30 mouse cellular contexts compared by ENCODE assay signal in genomic region chr9:42392927-42393326, GRCm38 (mm10). TPM values are rescaled to one million over a fixed set of nuclear protein-coding genes. Genes with fewer than 3 reads are reported as not detected.
DNase-seq lines count a peak whose midpoint lies in the region; ATAC-seq and TF ChIP-seq lines count a peak whose summit lies in the region.
"Had no signal": no experiment of that assay in that cellular context is flagged by ENCODE, and none has a peak within 500 bp of the region (broad histone marks: within the 10 kb centered on the region; RNA-seq: fewer than 3 reads in every experiment).

No protein-coding gene starts in this region.

- intact Hi-C loops in heart, postnatal 25 days (cut with DNase I), result loop anchor here (10.0 kb wide), 1 partner anchor 392 kb away; no protein-coding TSS in a partner anchor

- H3K4me1 ChIP-seq in stomach, postnatal 0 days (replicated peaks; ENCODE audit: control insufficient read depth, insufficient read depth), result no peaks in the 10 kb centered on the region
- H3K4me1 ChIP-seq: liver, embryonic 12.5 days had no signal

- no peak overlapping the region for H3K27ac ChIP-seq in stomach, postnatal 0 days (replicated peaks)
- H3K27ac ChIP-seq: embryonic facial prominence, embryonic 15.5 days; forebrain, embryonic 10.5 days; heart, adult 2 months; hindbrain, embryonic 14.5 days; layer of hippocampus, adult 2 months; limb, embryonic 13.5 days; liver, embryonic 12.5 days had no signal

- no peaks in the 10 kb centered on the region for H3K36me3 ChIP-seq in stomach, postnatal 0 days (ENCODE audit: control insufficient read depth, insufficient read depth, low read length)
- H3K36me3 ChIP-seq: embryonic facial prominence, embryonic 15.5 days; forebrain, embryonic 10.5 days; limb, embryonic 13.5 days; liver, embryonic 12.5 days had no signal

- H3K9me3 ChIP-seq in stomach, postnatal 0 days (ENCODE audit: control insufficient read depth, low read length), result no peaks in the 10 kb centered on the region
- H3K9me3 ChIP-seq: embryonic facial prominence, embryonic 15.5 days; forebrain, embryonic 10.5 days; limb, embryonic 13.5 days; liver, embryonic 12.5 days had no signal

- no peak for TF ChIP-seq EP300 in stomach, postnatal 0 days (optimal IDR thresholded peaks at IDR 0.05)

- WGBS in stomach, postnatal 0 days, result 54% methylated on average over 6 of the region's 6 CpGs

- H3K4me2 ChIP-seq in stomach, postnatal 0 days (replicated peaks; ENCODE audit: low read depth), result no peak overlapping the region
- H3K4me2 ChIP-seq: embryonic facial prominence, embryonic 15.5 days; hindbrain, embryonic 14.5 days; limb, embryonic 13.5 days; liver, embryonic 12.5 days; midbrain, embryonic 11.5 days had no signal

- no peak for ATAC-seq in stomach, postnatal 0 days (ENCODE audit: low FRiP score, low TSS enrichment)
- ATAC-seq: CD4-positive, CD25-positive, alpha-beta regulatory T cell, adult 4 months; forebrain, embryonic 16.5 days; liver, embryonic 12.5 days had no signal

- no peak overlapping the region for H3K9ac ChIP-seq in stomach, postnatal 0 days (ENCODE audit: low read length)
- H3K9ac ChIP-seq: embryonic facial prominence, embryonic 15.5 days; hindbrain, embryonic 14.5 days; limb, embryonic 13.5 days; liver, embryonic 12.5 days had no signal

- TF ChIP-seq CTCF in stomach, postnatal 0 days (IDR thresholded peaks at IDR 0.05; ENCODE audit: low read depth), result no peak

- no peaks in the 10 kb centered on the region for H3K27me3 ChIP-seq in stomach, postnatal 0 days (ENCODE audit: control insufficient read depth, insufficient read depth, low read length)
- H3K27me3 ChIP-seq: embryonic facial prominence, embryonic 15.5 days had no signal

- DNase-seq in heart, adult 8-10 months (ENCODE audit: low spot score), result peak; percentile 13
- DNase-seq in heart, postnatal 25 days (ENCODE audit: low spot score), result no peak
- DNase-seq in 416B (ENCODE audit: low read depth), result peak; percentile 1
- DNase-seq in Muller cell, postnatal 12 days (ENCODE audit: inconsistent ontology term), result peak; percentile 10
- DNase-seq in mesoderm, embryonic 11.5 days (ENCODE audit: low read depth, low spot score), result peak; percentile 37
- no peak for DNase-seq in stomach, postnatal 0 days (ENCODE audit: low spot score)
- DNase-seq in spleen, adult 18-20 months, result no peak
- DNase-seq in layer of hippocampus, adult 18-20 months (ENCODE audit: low spot score in 2 of 2), result no peak
- DNase-seq: adrenal gland, postnatal 25 days; cerebellum, adult 8-10 months; cerebellum, postnatal 36 days; embryo, embryonic 11 days; gastrocnemius, postnatal 14 days; kidney, adult 8-10 months; kidney, postnatal 10 days; layer of hippocampus, postnatal 36 days; lung, adult 18-20 months; lung, postnatal 10 days; thymus, postnatal 36 days had no signal

- H3K4me3 ChIP-seq in stomach, postnatal 0 days (ENCODE audit: low read depth, low read length), result no peak overlapping the region
- H3K4me3 ChIP-seq: embryonic facial prominence, embryonic 15.5 days; forebrain, embryonic 10.5 days; heart, adult 2 months; layer of hippocampus, adult 2 months; limb, embryonic 13.5 days; liver, embryonic 12.5 days had no signal

RNA-seq across cellular contexts. Expression of gene Tecta, which starts 6.8 kb away (rescaled TPM):
- under 1 TPM in 1 of 4 experiments, not detected in 3; 0.13 TPM for total RNA-seq in heart, adult 8-10 months (2022)
- total RNA-seq in heart, postnatal 25 days (2021), result under 1 TPM in 1 of 2 experiments, not detected in 1; 0.05 TPM
- 0.05 and 0.12 TPM in 2 replicates for polyA plus RNA-seq in stomach, postnatal 0 days (2015; fragmentation: Nextera tagmentation; extraction: Ambion mirVana)
- total RNA-seq in layer of hippocampus, adult 18-20 months (2021), result under 1 TPM; 0.28 to 0.42 TPM
- total RNA-seq: neutrophil, adult 5-6 weeks had no signal
- polyA plus RNA-seq: CD4-positive, CD25-positive, alpha-beta regulatory T cell, adult 4 months had no signal

Comparison
In these comparisons a context has a peak if more than half of its experiments do, and no peak if none do; other contexts are left out.
1. DNase-seq: peak in heart, adult 8-10 months (single experiment), 416B (single experiment), Muller cell, postnatal 12 days (single experiment) and mesoderm, embryonic 11.5 days (single experiment); none in heart, postnatal 25 days (single experiment), stomach, postnatal 0 days (single experiment), spleen, adult 18-20 months (0 of 2) and layer of hippocampus, adult 18-20 months (0 of 2).